ENCODE assay signal across 19 mouse cellular contexts in the genomic region with DNA sequence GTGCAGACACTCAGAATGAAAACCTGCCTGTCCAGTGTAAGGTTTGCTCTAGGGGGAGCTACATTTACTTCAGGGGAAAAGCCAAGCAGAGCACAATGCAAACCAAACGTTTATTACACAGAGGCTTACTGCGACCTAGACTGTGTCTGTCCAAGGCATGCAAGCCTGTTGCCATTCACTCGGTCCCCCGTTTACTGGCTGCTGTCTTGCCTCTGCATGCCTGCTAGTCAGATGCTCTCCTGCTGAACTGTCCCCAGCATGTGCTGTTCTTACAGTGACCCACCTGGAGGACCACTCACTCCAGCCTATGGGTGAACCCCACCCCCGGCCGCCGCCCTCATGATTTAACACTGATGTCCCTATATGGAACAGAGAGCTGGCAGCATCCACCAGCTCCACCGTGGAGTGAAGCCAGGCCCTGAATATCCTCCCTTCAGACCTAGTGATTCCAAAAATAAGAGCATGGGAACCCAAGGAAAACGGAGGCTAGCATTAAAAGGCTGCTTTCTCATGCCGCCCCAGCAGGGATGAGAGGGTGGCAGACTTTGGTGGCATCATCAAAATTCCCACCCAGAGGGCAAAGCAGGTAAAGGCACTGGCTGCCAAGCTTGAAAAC. TPM values are rescaled to one million over a fixed set of nuclear protein-coding genes. Genes with fewer than 3 reads are reported as not detected.
DNase-seq lines count a peak whose midpoint lies in the region; ATAC-seq and TF ChIP-seq lines count a peak whose summit lies in the region.
"Had no signal": no experiment of that assay in that cellular context is flagged by ENCODE, and none has a peak within 500 bp of the region (broad histone marks: within the 10 kb centered on the region; RNA-seq: fewer than 3 reads in every experiment).

No protein-coding gene starts in this region.

- 91% methylated on average over 10 of the region's 10 CpGs for WGBS in midbrain, embryonic 11.5 days
- 92% methylated on average over 10 of the region's 10 CpGs for WGBS in midbrain, embryonic 13.5 days

- peak overlapping the region; percentile 24 for H3K27ac ChIP-seq in gastrocnemius, adult 2 months
- H3K27ac ChIP-seq in midbrain, embryonic 11.5 days (ENCODE audit: low read depth, low read length), result no peak overlapping the region
- no peak overlapping the region for H3K27ac ChIP-seq in midbrain, embryonic 13.5 days
- H3K27ac ChIP-seq: embryonic facial prominence, embryonic 13.5 days; forebrain, embryonic 12.5 days; liver, embryonic 13.5 days; neural tube, embryonic 13.5 days; stomach, embryonic 15.5 days had no signal

- no peak overlapping the region for H3K4me2 ChIP-seq in midbrain, embryonic 11.5 days
- no peak overlapping the region for H3K4me2 ChIP-seq in midbrain, embryonic 13.5 days (replicated peaks)
- H3K4me2 ChIP-seq: embryonic facial prominence, embryonic 13.5 days; forebrain, embryonic 12.5 days; liver, embryonic 13.5 days; neural tube, embryonic 13.5 days; stomach, embryonic 15.5 days had no signal

- no peak for ATAC-seq in midbrain, embryonic 11.5 days (ENCODE audit: low FRiP score)
- ATAC-seq in midbrain, embryonic 13.5 days, result no peak
- no peak for ATAC-seq in cerebellum, adult (ENCODE audit: insufficient number of reproducible peaks, low FRiP score, low TSS enrichment)
- ATAC-seq: hindbrain, embryonic 16.5 days; midbrain, embryonic 16.5 days had no signal

- H3K9ac ChIP-seq in midbrain, embryonic 11.5 days (ENCODE audit: low read length), result no peak overlapping the region
- no peak overlapping the region for H3K9ac ChIP-seq in midbrain, embryonic 13.5 days (replicated peaks)
- H3K9ac ChIP-seq: embryonic facial prominence, embryonic 13.5 days; forebrain, embryonic 12.5 days; liver, embryonic 13.5 days; neural tube, embryonic 13.5 days; stomach, embryonic 15.5 days had no signal

- intact Hi-C loops in gastrocnemius, adult 2 months (cut with DNase I), result no loop called here
- intact Hi-C loops in gastrocnemius, postnatal 36 days (cut with DNase I), result no loop called here

- H3K4me1 ChIP-seq in midbrain, embryonic 11.5 days (ENCODE audit: control insufficient read depth, insufficient read depth, low read length), result no peaks in the 10 kb centered on the region
- no peaks in the 10 kb centered on the region for H3K4me1 ChIP-seq in midbrain, embryonic 13.5 days (replicated peaks)
- H3K4me1 ChIP-seq: embryonic facial prominence, embryonic 13.5 days; forebrain, embryonic 12.5 days; liver, embryonic 13.5 days; neural tube, embryonic 13.5 days; stomach, embryonic 15.5 days had no signal

- DNase-seq in gastrocnemius, adult 2 months, result peak; percentile 36
- DNase-seq in gastrocnemius, postnatal 36 days, result no peak
- DNase-seq in midbrain, embryonic 11.5 days (ENCODE audit: low spot score, missing footprints), result peak; percentile 64
- peak; percentile 56 for DNase-seq in right cerebral cortex, adult 18-20 months
- DNase-seq in retina, embryonic 14.5 days (ENCODE audit: low spot score), result no peak
- DNase-seq in cerebellum, adult 11 months, result no peak
- DNase-seq: adrenal gland, postnatal 10 days; cerebellum, postnatal 36 days; kidney, postnatal 10 days; liver, embryonic 13.5 days; lung, postnatal 4 days had no signal

- H3K36me3 ChIP-seq in midbrain, embryonic 11.5 days (ENCODE audit: control insufficient read depth, insufficient read depth, low read length), result peaks cover 25% of the 10 kb centered on the region
- peaks cover 88% of the 10 kb centered on the region for H3K36me3 ChIP-seq in midbrain, embryonic 13.5 days

- no peak overlapping the region for H3K4me3 ChIP-seq in gastrocnemius, adult 2 months
- no peak overlapping the region for H3K4me3 ChIP-seq in midbrain, embryonic 11.5 days (ENCODE audit: low read depth, low read length)
- no peak overlapping the region for H3K4me3 ChIP-seq in midbrain, embryonic 13.5 days (replicated peaks)
- H3K4me3 ChIP-seq: embryonic facial prominence, embryonic 13.5 days; forebrain, embryonic 12.5 days; liver, embryonic 13.5 days; neural tube, embryonic 13.5 days; stomach, embryonic 15.5 days had no signal

- no peaks in the 10 kb centered on the region for H3K27me3 ChIP-seq in midbrain, embryonic 11.5 days (ENCODE audit: control insufficient read depth, insufficient read depth, low read length)
- H3K27me3 ChIP-seq in midbrain, embryonic 13.5 days, result no peaks in the 10 kb centered on the region
- H3K27me3 ChIP-seq: embryonic facial prominence, embryonic 13.5 days; forebrain, embryonic 12.5 days; liver, embryonic 13.5 days; neural tube, embryonic 13.5 days; stomach, embryonic 15.5 days had no signal

- H3K9me3 ChIP-seq in midbrain, embryonic 11.5 days (ENCODE audit: control insufficient read depth, low read length), result no peaks in the 10 kb centered on the region
- no peaks in the 10 kb centered on the region for H3K9me3 ChIP-seq in midbrain, embryonic 13.5 days
- H3K9me3 ChIP-seq: embryonic facial prominence, embryonic 13.5 days; forebrain, embryonic 12.5 days; liver, embryonic 13.5 days; neural tube, embryonic 13.5 days; stomach, embryonic 15.5 days had no signal

- no peak for TF ChIP-seq CTCF in gastrocnemius, adult 2 months (IDR thresholded peaks at IDR 0.05)

RNA-seq across cellular contexts. Expression of gene Iah1, which starts 14.9 kb away (rescaled TPM):
- 1 to 10 TPM; 4.5 to 6.3 TPM for total RNA-seq in gastrocnemius, adult 2 months (2021)
- 1 to 10 TPM; 5.1 to 5.3 TPM for total RNA-seq in gastrocnemius, postnatal 36 days (2021)
- 49.5 and 50.8 TPM in 2 replicates for polyA plus RNA-seq in midbrain, embryonic 11.5 days (2014; fragmentation: Nextera tagmentation; extraction: Ambion mirVana)
- 44.7 and 45.1 TPM in 2 replicates for polyA plus RNA-seq in midbrain, embryonic 13.5 days (2015; fragmentation: Nextera tagmentation; extraction: Ambion mirVana)

RNA-seq across cellular contexts. Expression of gene Adam17, which starts 42.4 kb away (rescaled TPM):
- 10 to 100 TPM; 19.3 to 33.8 TPM for total RNA-seq in gastrocnemius, adult 2 months (2021)
- total RNA-seq in gastrocnemius, postnatal 36 days (2021), result 10 to 100 TPM; 17.4 to 19.4 TPM
- 38.8 and 39.9 TPM in 2 replicates for polyA plus RNA-seq in midbrain, embryonic 11.5 days (2014; fragmentation: Nextera tagmentation; extraction: Ambion mirVana)
- polyA plus RNA-seq in midbrain, embryonic 13.5 days (2015; fragmentation: Nextera tagmentation; extraction: Ambion mirVana), result 21.0 and 23.0 TPM in 2 replicates

RNA-seq across cellular contexts. Expression of gene Itgb1bp1, which starts 45.0 kb away (rescaled TPM):
- total RNA-seq in gastrocnemius, adult 2 months (2021), result 10 to 100 TPM; 39.0 to 42.1 TPM
- total RNA-seq in gastrocnemius, postnatal 36 days (2021), result 10 to 100 TPM; 35.8 to 39.7 TPM
- 42.6 and 42.9 TPM in 2 replicates for polyA plus RNA-seq in midbrain, embryonic 11.5 days (2014; fragmentation: Nextera tagmentation; extraction: Ambion mirVana)
- polyA plus RNA-seq in midbrain, embryonic 13.5 days (2015; fragmentation: Nextera tagmentation; extraction: Ambion mirVana), result 37.2 and 40.3 TPM in 2 replicates

RNA-seq across cellular contexts. Expression of gene Cpsf3, which starts 45.9 kb away (rescaled TPM):
- 10 to 100 TPM; 17.3 to 21.0 TPM for total RNA-seq in gastrocnemius, adult 2 months (2021)
- total RNA-seq in gastrocnemius, postnatal 36 days (2021), result 10 to 100 TPM; 16.7 to 18.8 TPM
- 138 and 145 TPM in 2 replicates for polyA plus RNA-seq in midbrain, embryonic 11.5 days (2014; fragmentation: Nextera tagmentation; extraction: Ambion mirVana)
- polyA plus RNA-seq in midbrain, embryonic 13.5 days (2015; fragmentation: Nextera tagmentation; extraction: Ambion mirVana), result 116 and 119 TPM in 2 replicates

Comparison
In these comparisons a context has a peak if more than half of its experiments do, and no peak if none do; other contexts are left out.
1. DNase-seq: peak in gastrocnemius, adult 2 months (single experiment), midbrain, embryonic 11.5 days (single experiment) and right cerebral cortex, adult 18-20 months (single experiment); none in gastrocnemius, postnatal 36 days (0 of 2), retina, embryonic 14.5 days (single experiment) and cerebellum, adult 11 months (single experiment).